Mouse (Mus musculus) erythroblast, adult 5-6 weeks (primary cell): Measurements from ENCODE around the gene Mmrn2. TPM values are rescaled to one million over a fixed set of nuclear protein-coding genes. Genes with fewer than 3 reads are reported as not detected.
"Not testable (repeated sequence)": the region's sequence is repeated elsewhere in the genome, so short reads cannot be mapped to it uniquely, and the experiment has no call there.

ENCODE experiments used
- ATAC-seq: replicated peaks from 2 replicates; pipeline ENCODE4 v1.8.0; 2016; ENCODE audit warnings: moderate number of reproducible peaks, mild to moderate bottlenecking, moderate TSS enrichment, inconsistent platforms; ENCODE audit not compliant: poor library complexity, low FRiP score, severe bottlenecking
- total RNA-seq, 2 experiments: library from RNA; stranded (forward) in 1 of 2; stranded (reverse) in 1 of 2; fragments of 150-400 nt in 1 of 2; fragments of 200-764, 138-1000 nt in 1 of 2; gene quantifications; 2 replicates each; pipeline versions ENCODE4 v1.2.3 to v1.2.4; 2015 to 2017; ENCODE audit warnings: low replicate concordance in 2 of 2

The Mmrn2 gene
- total RNA-seq, 2 experiments from 2014 or later: not detected

- no peak for ATAC-seq
These were observed 22.6 kb downstream of the Mmrn2 start for GRCm38 (mm10) chr14:34397871-34398270.

GRCm38 (mm10) chr14:34398901-34399300 is 23.6 kb downstream of the Mmrn2 start:
- ATAC-seq: no peak

GRCm38 (mm10) chr14:34399301-34399700 is 24.0 kb downstream of the Mmrn2 start:
- no peak for ATAC-seq

GRCm38 (mm10) chr14:34400021-34400420 is 24.8 kb downstream of the Mmrn2 start:
- ATAC-seq: no peak

- peak; percentile 80 for ATAC-seq
These were observed 25.9 kb downstream of the Mmrn2 start for GRCm38 (mm10) chr14:34401135-34401534.

- no peak for ATAC-seq
These were observed 27.6 kb downstream of the Mmrn2 start for GRCm38 (mm10) chr14:34402871-34403270.

- no peak for ATAC-seq
These were observed 28.2 kb downstream of the Mmrn2 start for GRCm38 (mm10) chr14:34403424-34403823.

GRCm38 (mm10) chr14:34410716-34411115 is 35.5 kb downstream of the Mmrn2 start:
- ATAC-seq: no peak

- no peak for ATAC-seq
These were observed 37.1 kb downstream of the Mmrn2 start for GRCm38 (mm10) chr14:34412164-34412896.

- not testable (repeated sequence) for ATAC-seq
These were observed 41.7 kb downstream of the Mmrn2 start for GRCm38 (mm10) chr14:34416946-34417345.

- ATAC-seq: no peak
These were observed 42.2 kb downstream of the Mmrn2 start for GRCm38 (mm10) chr14:34417501-34417900.

- ATAC-seq: no peak
These were observed 45.8 kb downstream of the Mmrn2 start for GRCm38 (mm10) chr14:34421078-34421477.

- ATAC-seq: no peak
These were observed 53.0 kb downstream of the Mmrn2 start for GRCm38 (mm10) chr14:34428274-34428673.

- no peak for ATAC-seq
These were observed 53.8 kb downstream of the Mmrn2 start for GRCm38 (mm10) chr14:34429069-34429468.

- ATAC-seq: no peak
These were observed 65.3 kb downstream of the Mmrn2 start for GRCm38 (mm10) chr14:34440526-34441066.

- no peak for ATAC-seq
These were observed 67.3 kb downstream of the Mmrn2 start for GRCm38 (mm10) chr14:34442531-34442930.

GRCm38 (mm10) chr14:34444368-34444767 is 69.1 kb downstream of the Mmrn2 start:
- no peak for ATAC-seq

GRCm38 (mm10) chr14:34444924-34445323 is 69.7 kb downstream of the Mmrn2 start:
- no peak for ATAC-seq

GRCm38 (mm10) chr14:34445348-34445747 is 70.1 kb downstream of the Mmrn2 start:
- ATAC-seq: no peak

GRCm38 (mm10) chr14:34446624-34447023 is 71.4 kb downstream of the Mmrn2 start:
- no peak for ATAC-seq

GRCm38 (mm10) chr14:34447659-34448058 is 72.4 kb downstream of the Mmrn2 start:
- ATAC-seq: no peak

GRCm38 (mm10) chr14:34448398-34448797 is 73.1 kb downstream of the Mmrn2 start:
- no peak for ATAC-seq
